Mouse (Mus musculus) forebrain, postnatal 0 days (tissue): ENCODE data around the gene Srm. TPM values are rescaled to one million over a fixed set of nuclear protein-coding genes. Genes with fewer than 3 reads are reported as not detected.
A peak's percentile ranks its signal among the peaks of the same experiment; 100 is the strongest.

Experiments
- ATAC-seq: fragments of 200-750 bp; cut with Nextera tagmentation; 2 replicates; pipeline ENCODE4 v1.8.0; 2017; ENCODE audit warnings: mild to moderate bottlenecking, moderate library complexity
- DNase-seq: peaks from one replicate; pipeline ENCODE4 v3.0.0-alpha.2; 2015
- H3K27ac ChIP-seq: fragments of 300-500 bp; sonication (generic); 2 replicates; pipeline ENCODE4 v1.5.1; 2014; ENCODE audit warnings: low read depth, mild to moderate bottlenecking, antibody characterized with exemption, low read length, moderate library complexity, mixed read lengths
- H3K27me3 ChIP-seq: fragments of 300-500 bp; sonication (generic); 2 replicates; pipeline ENCODE4 v1.6.1; 2014; ENCODE audit warnings: mild to moderate bottlenecking, low read length, mixed read lengths; ENCODE audit not compliant: insufficient read depth
- H3K36me3 ChIP-seq: fragments of 300-500 bp; sonication (generic); 2 replicates; pipeline ENCODE4 v1.6.1; 2014; ENCODE audit warnings: mild to moderate bottlenecking, moderate library complexity; ENCODE audit not compliant: insufficient read depth
- H3K4me1 ChIP-seq: fragments of 300-500 bp; sonication (generic); 2 replicates; pipeline ENCODE4 v1.6.1; 2014; ENCODE audit warnings: antibody characterized with exemption; ENCODE audit not compliant: insufficient read depth
- H3K4me2 ChIP-seq: fragments of 300-500 bp; sonication (generic); 2 replicates; pipeline ENCODE4 v1.6.1; 2014; ENCODE audit warnings: low read depth, mild to moderate bottlenecking, moderate library complexity
- H3K4me3 ChIP-seq: fragments of 300-500 bp; sonication (generic); 2 replicates; pipeline ENCODE4 v1.5.1; 2014; ENCODE audit warnings: low read depth, low read length, mixed read lengths
- H3K9ac ChIP-seq: fragments of 300-500 bp; sonication (generic); 2 replicates; pipeline ENCODE4 v1.6.1; 2014; ENCODE audit warnings: mild to moderate bottlenecking
- H3K9me3 ChIP-seq: fragments of 300-500 bp; sonication (generic); 2 replicates; pipeline ENCODE4 v1.6.1; 2016; ENCODE audit warnings: low read length
- CTCF ChIP-seq: sonication (generic); IDR thresholded peaks from 2 replicates; pipeline ENCODE4 v1.5.1; 2016; ENCODE audit warnings: antibody characterized with exemption, control low read depth, low read depth
- WGBS: fragments of 180-500 bp; shearing (Covaris S2); extraction: QIAGEN DNeasy Blood & Tissue Kit; methylation state at CpG from one replicate; pipeline ENCODE4 v1.1.7; 2014; 5-methylcytosine and 5-hydroxymethylcytosine counted together
- polyA plus RNA-seq: library from polyadenylated mRNA; unstranded; fragments of >200 nt; fragmentation: Nextera tagmentation; extraction: Ambion mirVana; gene quantifications from 2 replicates; pipeline ENCODE4 v1.2.1, GENCODE M21; 2015
- total RNA-seq: library from RNA; depleted of rRNA; stranded (reverse); fragments of >200 nt; gene quantifications from 2 replicates; pipeline ENCODE4 v1.2.3, GENCODE M21; 2014; rRNA removed

Srm gene
- total RNA-seq: 59.9 and 60.3 TPM in 2 replicates
- 199 and 232 TPM in 2 replicates for polyA plus RNA-seq

GRCm38 (mm10) chr4:148591171-148591630, at the start of gene Srm:
Srm (plus strand) TSS chr4:148591503.
- H3K9me3 ChIP-seq: no peaks in the 10 kb centered on the region
- H3K4me1 ChIP-seq: peaks cover 6% of the 10 kb centered on the region; the same call in 1 of the 2 replicates
- no peak for TF ChIP-seq CTCF
- peak within 1 kb of the TSS; percentile 76 for H3K4me2 ChIP-seq
- ATAC-seq: peak; percentile 98
- under 1% methylated on average over 47 of the region's 50 CpGs for WGBS
- peak within 1 kb of the TSS; percentile 78 for H3K27ac ChIP-seq
- DNase-seq: peak; percentile 98
- H3K36me3 ChIP-seq: peaks cover 30% of the 10 kb centered on the region
- no peaks in the 10 kb centered on the region for H3K27me3 ChIP-seq
- H3K4me3 ChIP-seq: peak within 1 kb of the TSS; percentile 72
- peak within 1 kb of the TSS; percentile 69 for H3K9ac ChIP-seq

GRCm38 (mm10) chr4:148549106-148549505, 42.2 kb upstream of the Srm start:
- Histone ChIP-seq H3K4me1 (no peaks in the 10 kb centered on the region), H3K4me2 (no peak overlapping the region), H3K27me3 (no peaks in the 10 kb centered on the region), H3K27ac (no peak overlapping the region), H3K9me3 (no peaks in the 10 kb centered on the region), H3K36me3 (peaks cover 87% of the 10 kb centered on the region), H3K9ac (no peak overlapping the region), H3K4me3 (no peak overlapping the region)
- TF ChIP-seq CTCF: no peak
- ATAC-seq: no peak
- no peak for DNase-seq
- WGBS: 89% methylated on average over 4 of the region's 4 CpGs

GRCm38 (mm10) chr4:148557766-148558165, 33.5 kb upstream of the Srm start:
- no peak for DNase-seq

GRCm38 (mm10) chr4:148558297-148559000, 32.9 kb upstream of the Srm start, which contains the start of gene Exosc10:
Exosc10 (plus strand) TSS chr4:148558429.
- H3K4me3 ChIP-seq: peak within 1 kb of the TSS; percentile 90
- H3K4me2 ChIP-seq: peak within 1 kb of the TSS; percentile 63
- peak within 1 kb of the TSS; percentile 92 for H3K9ac ChIP-seq
- no peaks in the 10 kb centered on the region for H3K9me3 ChIP-seq
- 0 out of 2 replicates have a peak, but pooled peaks cover 10% of the 10 kb centered on the region for H3K4me1 ChIP-seq
- DNase-seq (peak; percentile 96), ATAC-seq (peak; percentile 98)
- no peaks in the 10 kb centered on the region for H3K27me3 ChIP-seq
- H3K27ac ChIP-seq: peak within 1 kb of the TSS; percentile 96
- WGBS: under 1% methylated on average over 60 of the region's 63 CpGs
- TF ChIP-seq CTCF: no peak
- H3K36me3 ChIP-seq: peaks cover 67% of the 10 kb centered on the region

More at GRCm38 (mm10) chr4:148557766-148558165, 33.5 kb upstream of the Srm start:
- Histone ChIP-seq H3K4me2 (peak overlapping the region; percentile 63), H3K27me3 (no peaks in the 10 kb centered on the region), H3K27ac (peak overlapping the region; percentile 96), H3K9me3 (no peaks in the 10 kb centered on the region), H3K36me3 (peaks cover 67% of the 10 kb centered on the region), H3K9ac (peak overlapping the region; percentile 92), H3K4me3 (peak overlapping the region; percentile 90), H3K4me1 (0 out of 2 replicates have a peak, but pooled peaks cover 10% of the 10 kb centered on the region)
- 35% methylated on average over 6 of the region's 6 CpGs for WGBS
- no peak for TF ChIP-seq CTCF
- no peak; the same call in 1 of the 2 replicates for ATAC-seq

GRCm38 (mm10) chr4:148562676-148563075, 28.6 kb upstream of the Srm start:
- WGBS: 96% methylated on average over 17 of the region's 17 CpGs
- ATAC-seq (no peak), DNase-seq (no peak)
- 0 out of 2 replicates have a peak, but pooled peaks cover 9% of the 10 kb centered on the region for H3K4me1 ChIP-seq
- peaks cover 74% of the 10 kb centered on the region for H3K36me3 ChIP-seq
- no peak overlapping the region for H3K4me2 ChIP-seq
- no peaks in the 10 kb centered on the region for H3K9me3 ChIP-seq
- TF ChIP-seq CTCF: no peak
- no peaks in the 10 kb centered on the region for H3K27me3 ChIP-seq
- no peak overlapping the region for H3K4me3 ChIP-seq
- H3K27ac ChIP-seq: no peak overlapping the region
- H3K9ac ChIP-seq: no peak overlapping the region

- no peak for DNase-seq
- WGBS: 94% methylated on average over 12 of the region's 12 CpGs
- TF ChIP-seq CTCF: no peak
Observed at GRCm38 (mm10) chr4:148563595-148563994, 27.7 kb upstream of the Srm start.

GRCm38 (mm10) chr4:148570138-148570537, 21.2 kb upstream of the Srm start:
- DNase-seq (no peak), ATAC-seq (no peak)
- TF ChIP-seq CTCF: no peak
- H3K4me3 ChIP-seq: no peak overlapping the region
- H3K9ac ChIP-seq: no peak overlapping the region
- H3K4me2 ChIP-seq: no peak overlapping the region
- no peaks in the 10 kb centered on the region for H3K27me3 ChIP-seq
- H3K9me3 ChIP-seq: no peaks in the 10 kb centered on the region
- WGBS: 91% methylated on average over 10 of the region's 10 CpGs
- H3K27ac ChIP-seq: no peak overlapping the region
- H3K36me3 ChIP-seq: peaks cover 96% of the 10 kb centered on the region
- H3K4me1 ChIP-seq: no peaks in the 10 kb centered on the region

More at GRCm38 (mm10) chr4:148563595-148563994, 27.7 kb upstream of the Srm start:
- no peak for ATAC-seq
- H3K4me3 ChIP-seq: no peak overlapping the region
- H3K27me3 ChIP-seq: no peaks in the 10 kb centered on the region
- 0 out of 2 replicates have a peak, but pooled peaks cover 5% of the 10 kb centered on the region for H3K4me1 ChIP-seq
- H3K36me3 ChIP-seq: peaks cover 83% of the 10 kb centered on the region
- H3K27ac ChIP-seq: no peak overlapping the region
- H3K9me3 ChIP-seq: no peaks in the 10 kb centered on the region
- no peak overlapping the region for H3K4me2 ChIP-seq
- H3K9ac ChIP-seq: no peak overlapping the region
